Mouse (Mus musculus) kidney, postnatal 0 days (tissue): ENCODE measurements around the gene Nags. TPM values are rescaled to one million over a fixed set of nuclear protein-coding genes. Genes with fewer than 3 reads are reported as not detected.
A peak's percentile ranks its signal among the peaks of the same experiment; 100 is the strongest.

Experiments used
- ATAC-seq: fragments of 200-750 bp; cut with Nextera tagmentation; replicated peaks from 2 replicates; pipeline ENCODE4 v1.8.0; 2017; ENCODE audit warnings: low read depth, moderate number of reproducible peaks, moderate TSS enrichment, moderate library complexity; ENCODE audit not compliant: low FRiP score
- DNase-seq: peaks from one replicate; pipeline ENCODE4 v3.0.0-alpha.2; 2016; ENCODE audit warnings: low spot score
- H3K27ac ChIP-seq: fragments of 300-500 bp; sonication (generic); 2 replicates; pipeline ENCODE4 v1.5.1; 2014; ENCODE audit warnings: mild to moderate bottlenecking
- H3K27me3 ChIP-seq: fragments of 300-500 bp; sonication (generic); 2 replicates; pipeline ENCODE4 v1.6.1; 2014; ENCODE audit warnings: low read length, mixed read lengths; ENCODE audit not compliant: insufficient read depth
- H3K36me3 ChIP-seq: fragments of 300-500 bp; sonication (generic); 2 replicates; pipeline ENCODE4 v1.6.1; 2014; ENCODE audit warnings: low read length, mixed read lengths; ENCODE audit not compliant: insufficient read depth
- H3K4me1 ChIP-seq: fragments of 300-500 bp; sonication (generic); replicated peaks from 2 replicates; pipeline ENCODE4 v1.6.1; 2014; ENCODE audit warnings: antibody characterized with exemption, low read length, mixed read lengths; ENCODE audit not compliant: insufficient read depth
- H3K4me2 ChIP-seq: fragments of 300-500 bp; sonication (generic); 2 replicates; pipeline ENCODE4 v1.6.1; 2014; ENCODE audit warnings: mild to moderate bottlenecking, low read length, moderate library complexity, mixed read lengths
- H3K4me3 ChIP-seq: fragments of 300-500 bp; sonication (generic); replicated peaks from 2 replicates; pipeline ENCODE4 v1.5.1; 2014; ENCODE audit warnings: low read depth, low read length
- H3K9ac ChIP-seq: fragments of 300-500 bp; sonication (generic); 2 replicates; pipeline ENCODE4 v1.6.1; 2014; ENCODE audit warnings: low read depth, low read length
- H3K9me3 ChIP-seq: fragments of 300-500 bp; sonication (generic); replicated peaks from 2 replicates; pipeline ENCODE4 v1.6.1; 2016; ENCODE audit warnings: low read length, inconsistent platforms, mixed read lengths
- CTCF ChIP-seq: IDR thresholded peaks from 2 replicates; pipeline ENCODE4 v1.5.1; 2016; ENCODE audit warnings: antibody characterized with exemption, low read depth, mild to moderate bottlenecking, moderate library complexity
- WGBS: fragments of 180-500 bp; shearing (Covaris S2); extraction: QIAGEN DNeasy Blood & Tissue Kit; methylation state at CpG from one replicate; pipeline ENCODE4 v1.1.7; 2014; 5-methylcytosine and 5-hydroxymethylcytosine counted together
- polyA plus RNA-seq: library from polyadenylated mRNA; unstranded; fragments of >200 nt; fragmentation: Nextera tagmentation; extraction: Ambion mirVana; gene quantifications from 2 replicates; pipeline ENCODE4 v1.2.1, GENCODE M21; 2015

The Nags gene
- polyA plus RNA-seq, 1 experiment from 2014 or later: not detected

DNA sequence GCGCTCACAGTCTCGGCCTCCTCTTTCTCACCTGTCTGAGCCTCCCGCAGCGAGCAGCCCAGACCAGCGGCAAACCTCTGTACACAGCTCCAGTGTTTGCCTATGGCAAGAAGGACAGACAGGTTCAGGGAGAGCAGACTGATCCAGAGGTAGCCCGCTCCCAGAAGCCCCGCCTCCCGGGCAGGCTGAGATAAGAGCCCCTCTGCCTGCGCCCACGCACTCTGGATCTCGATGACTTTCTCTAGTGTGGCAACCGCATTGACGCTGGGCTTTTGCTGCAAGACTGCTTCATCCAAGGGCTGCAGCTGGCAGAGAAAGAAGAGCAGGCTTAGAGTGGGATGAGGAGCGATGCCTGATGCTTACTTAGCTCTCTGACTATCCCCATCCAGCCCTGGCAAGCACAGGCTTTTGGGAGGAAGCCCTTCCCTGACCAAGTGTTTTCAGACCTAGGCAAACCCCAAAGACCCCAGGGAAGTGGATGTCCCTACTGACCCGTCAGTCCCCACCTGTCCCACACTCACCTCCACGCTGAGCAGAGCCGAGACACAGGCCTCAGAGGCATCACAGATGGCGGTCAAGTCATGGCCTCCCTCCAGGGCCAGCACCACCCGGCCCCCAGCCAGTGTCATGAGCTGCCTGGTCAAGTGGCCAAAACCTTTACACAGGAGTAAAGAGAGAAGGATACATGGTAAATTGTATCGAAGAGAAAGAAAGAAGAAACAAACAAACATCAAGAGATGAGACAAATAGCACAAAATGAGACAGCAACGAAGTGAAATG, 50.9 kb downstream of the Nags start:
- H3K4me2 ChIP-seq: no peak overlapping the region
- ATAC-seq (no peak), DNase-seq (no peak)
- 87% methylated on average over 21 of the region's 21 CpGs for WGBS
- no peak overlapping the region for H3K4me3 ChIP-seq
- peaks cover 46% of the 10 kb centered on the region for H3K36me3 ChIP-seq
- no peak overlapping the region for H3K27ac ChIP-seq
- H3K27me3 ChIP-seq: no peaks in the 10 kb centered on the region
- no peaks in the 10 kb centered on the region for H3K4me1 ChIP-seq
- TF ChIP-seq CTCF: no peak
- no peaks in the 10 kb centered on the region for H3K9me3 ChIP-seq
- no peak overlapping the region for H3K9ac ChIP-seq

DNA sequence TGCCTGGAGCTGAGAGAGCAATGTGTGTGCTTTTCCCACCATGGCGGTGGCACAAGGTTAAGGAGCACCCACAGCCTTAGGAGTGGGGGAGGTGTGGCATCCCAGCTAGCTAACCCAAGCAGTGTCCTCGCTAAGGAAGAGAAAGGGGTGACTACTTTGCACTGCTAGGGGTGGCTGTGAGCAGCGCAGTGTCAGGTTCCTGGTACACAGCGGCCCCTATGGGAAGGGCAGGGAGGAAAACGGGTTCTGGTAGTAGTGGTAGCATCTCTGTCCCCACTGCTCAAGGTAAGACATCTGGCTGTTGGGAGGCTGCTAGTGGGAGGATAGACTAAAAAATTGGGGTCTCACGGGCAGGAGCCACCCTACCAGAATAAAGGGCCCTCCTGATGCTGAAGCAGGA, 52.9 kb downstream of the Nags start:
- Histone ChIP-seq H3K36me3 (peaks cover 57% of the 10 kb centered on the region), H3K4me1 (no peaks in the 10 kb centered on the region)
- WGBS: 77% methylated on average over 6 of the region's 6 CpGs

More for the DNA sequence above, 52.9 kb downstream of the Nags start:
- H3K27me3 ChIP-seq: no peaks in the 10 kb centered on the region
- H3K27ac ChIP-seq: no peak overlapping the region
- no peak overlapping the region for H3K9ac ChIP-seq
- ATAC-seq: no peak
- TF ChIP-seq CTCF: peak; percentile 17; the same call in 1 of the 2 replicates
- no peak for DNase-seq
- H3K4me2 ChIP-seq: no peak overlapping the region
- H3K4me3 ChIP-seq: no peak overlapping the region
- H3K9me3 ChIP-seq: no peaks in the 10 kb centered on the region

Other genes with a start within 250 kb of the Nags start
- 1.6 and 1.8 TPM in 2 replicates for gene Sost, start 178.5 kb upstream of the Nags start, polyA plus RNA-seq
- gene Cfap97d1, start 161.2 kb upstream of the Nags start, polyA plus RNA-seq: not detected in 2 replicates
- gene Dusp3, start 158.5 kb upstream of the Nags start, polyA plus RNA-seq: 51.7 and 57.9 TPM in 2 replicates
- gene Mpp3, start 117.1 kb upstream of the Nags start, polyA plus RNA-seq: 3.5 and 4.2 TPM in 2 replicates
- 2.8 and 2.9 TPM in 2 replicates for gene Cd300lg, start 104.0 kb upstream of the Nags start, polyA plus RNA-seq
- 8.8 and 9.3 TPM in 2 replicates for gene Mpp2, start 57.0 kb upstream of the Nags start, polyA plus RNA-seq
- gene Ppy, start 44.2 kb upstream of the Nags start, polyA plus RNA-seq: not detected in 2 replicates
- gene Pyy, start 37.7 kb upstream of the Nags start, polyA plus RNA-seq: not detected in 2 replicates
- 25.0 and 28.6 TPM in 2 replicates for gene Tmem101, start 10.9 kb downstream of the Nags start, polyA plus RNA-seq
- gene Lsm12, start 39.8 kb downstream of the Nags start, polyA plus RNA-seq: 111 and 123 TPM in 2 replicates
- gene G6pc3, start 44.1 kb downstream of the Nags start, polyA plus RNA-seq: 41.4 and 43.6 TPM in 2 replicates
- 38.1 and 39.3 TPM in 2 replicates for gene Hdac5, start 84.7 kb downstream of the Nags start, polyA plus RNA-seq
- gene BC030867, start 103.4 kb downstream of the Nags start, polyA plus RNA-seq: 6.3 and 9.2 TPM in 2 replicates
- gene Asb16, start 123.2 kb downstream of the Nags start, polyA plus RNA-seq: 0.09 TPM in 1 of 2 replicates, not detected in the other
- 46.1 and 49.1 TPM in 2 replicates for gene Tmub2, start 139.4 kb downstream of the Nags start, polyA plus RNA-seq
- gene Atxn7l3, start 151.1 kb downstream of the Nags start, polyA plus RNA-seq: 9.6 and 9.7 TPM in 2 replicates
- gene Ubtf, start 174.2 kb downstream of the Nags start, polyA plus RNA-seq: 75.5 and 80.8 TPM in 2 replicates
- 7.4 and 8.0 TPM in 2 replicates for gene Slc4a1, start 220.7 kb downstream of the Nags start, polyA plus RNA-seq
- 7.0 and 9.2 TPM in 2 replicates for gene Rundc3a, start 247.9 kb downstream of the Nags start, polyA plus RNA-seq